ENCODE assay signal across 10 mouse cellular contexts in genomic region chr12:77597627-77598333, GRCm38 (mm10).
DNase-seq lines count a peak whose midpoint lies in the region; ATAC-seq and TF ChIP-seq lines count a peak whose summit lies in the region.
"Had no signal": no experiment of that assay in that cellular context is flagged by ENCODE, and none has a peak within 500 bp of the region (broad histone marks: within the 10 kb centered on the region; RNA-seq: fewer than 3 reads in every experiment).

No protein-coding gene starts in this region.

- DNase-seq in lung, embryonic 14.5 days: peak; percentile 88
- no peak for DNase-seq in lung, adult 18-20 months
- DNase-seq in forebrain, embryonic 14.5 days (ENCODE audit: low spot score): peak; percentile 62
- DNase-seq in lung, postnatal 14 days: peak; percentile 13
- no peak for DNase-seq in adipocyte (ENCODE audit: low spot score)
- no peak for DNase-seq in adrenal gland, adult 18-20 months (ENCODE audit: low spot score in 2 of 2)

- no peaks in the 10 kb centered on the region for H3K9me3 ChIP-seq in lung, embryonic 14.5 days (ENCODE audit: low read depth, low read length)
- H3K9me3 ChIP-seq in forebrain, embryonic 14.5 days (replicated peaks; ENCODE audit: control insufficient read depth, low read length): no peaks in the 10 kb centered on the region
- no peaks in the 10 kb centered on the region for H3K9me3 ChIP-seq in hindbrain, embryonic 16.5 days (ENCODE audit: control insufficient read depth, low read length)
- H3K9me3 ChIP-seq: embryonic facial prominence, embryonic 13.5 days had no signal

- H3K36me3 ChIP-seq in lung, embryonic 14.5 days (ENCODE audit: insufficient read depth): no peaks in the 10 kb centered on the region
- no peaks in the 10 kb centered on the region for H3K36me3 ChIP-seq in forebrain, embryonic 14.5 days (ENCODE audit: control insufficient read depth, insufficient read depth, low read length)
- no peaks in the 10 kb centered on the region for H3K36me3 ChIP-seq in hindbrain, embryonic 16.5 days (ENCODE audit: control insufficient read depth, insufficient read depth, low read length)
- H3K36me3 ChIP-seq: embryonic facial prominence, embryonic 13.5 days had no signal

- peak overlapping the region; percentile 65; the same call in 1 of the 2 replicates for H3K27ac ChIP-seq in lung, embryonic 14.5 days (ENCODE audit: low read depth)
- H3K27ac ChIP-seq in forebrain, embryonic 14.5 days (ENCODE audit: low read depth, low read length): no peak overlapping the region
- no peak overlapping the region for H3K27ac ChIP-seq in hindbrain, embryonic 16.5 days (ENCODE audit: low read depth, low read length)
- H3K27ac ChIP-seq: embryonic facial prominence, embryonic 13.5 days had no signal

- no peaks in the 10 kb centered on the region for H3K4me1 ChIP-seq in lung, embryonic 14.5 days (ENCODE audit: insufficient read depth)
- H3K4me1 ChIP-seq in forebrain, embryonic 14.5 days (ENCODE audit: control insufficient read depth, insufficient read depth, low read length): peaks cover 10% of the 10 kb centered on the region
- H3K4me1 ChIP-seq in hindbrain, embryonic 16.5 days (ENCODE audit: control insufficient read depth, insufficient read depth, low read depth, low read length): peaks cover 14% of the 10 kb centered on the region

- ATAC-seq in lung, embryonic 14.5 days (ENCODE audit: insufficient read depth): peak; percentile 92
- peak; percentile 56; the same call in 1 of the 2 replicates for ATAC-seq in forebrain, embryonic 14.5 days
- ATAC-seq in hindbrain, embryonic 16.5 days: peak; percentile 50; the same call in 1 of the 2 replicates
- no peak for ATAC-seq in erythroblast, adult 5-6 weeks (replicated peaks; ENCODE audit: low FRiP score, poor library complexity, severe bottlenecking)

- no peak overlapping the region for H3K4me3 ChIP-seq in lung, embryonic 14.5 days (ENCODE audit: low read depth, low read length)
- no peak overlapping the region for H3K4me3 ChIP-seq in forebrain, embryonic 14.5 days (ENCODE audit: low read depth, low read length)
- no peak overlapping the region for H3K4me3 ChIP-seq in hindbrain, embryonic 16.5 days (ENCODE audit: low read length)
- H3K4me3 ChIP-seq: embryonic facial prominence, embryonic 13.5 days had no signal

- H3K9ac ChIP-seq in lung, embryonic 14.5 days: no peak overlapping the region
- no peak overlapping the region for H3K9ac ChIP-seq in forebrain, embryonic 14.5 days (ENCODE audit: low read length)
- H3K9ac ChIP-seq in hindbrain, embryonic 16.5 days (ENCODE audit: low read depth, low read length): peak overlapping the region; percentile 8; the same call in 1 of the 2 replicates
- H3K9ac ChIP-seq: embryonic facial prominence, embryonic 13.5 days had no signal

- H3K4me2 ChIP-seq in lung, embryonic 14.5 days: no peak overlapping the region
- H3K4me2 ChIP-seq in forebrain, embryonic 14.5 days (ENCODE audit: low read length): no peak overlapping the region
- H3K4me2 ChIP-seq in hindbrain, embryonic 16.5 days (ENCODE audit: low read length): no peak overlapping the region
- H3K4me2 ChIP-seq: embryonic facial prominence, embryonic 13.5 days had no signal

- WGBS in lung, embryonic 14.5 days: 14% methylated on average over 3 of the region's 3 CpGs
- WGBS in forebrain, embryonic 14.5 days: 17% methylated on average over 3 of the region's 3 CpGs
- 32% methylated on average over 3 of the region's 3 CpGs for WGBS in hindbrain, embryonic 16.5 days

- no peaks in the 10 kb centered on the region for H3K27me3 ChIP-seq in lung, embryonic 14.5 days (ENCODE audit: insufficient read depth, low read length)
- no peaks in the 10 kb centered on the region for H3K27me3 ChIP-seq in forebrain, embryonic 14.5 days (replicated peaks; ENCODE audit: control insufficient read depth, insufficient read depth, low read length)
- no peaks in the 10 kb centered on the region for H3K27me3 ChIP-seq in hindbrain, embryonic 16.5 days (replicated peaks; ENCODE audit: control insufficient read depth, insufficient read depth, low read length)
- H3K27me3 ChIP-seq: CH12.LX; embryonic facial prominence, embryonic 13.5 days had no signal

- TF ChIP-seq CTCF in lung, embryonic 14.5 days (IDR thresholded peaks at IDR 0.05; ENCODE audit: low read depth): no peak

Comparison
In these comparisons a context has a peak if more than half of its experiments do, and no peak if none do; other contexts are left out.
1. DNase-seq: peak in lung, embryonic 14.5 days (single experiment), forebrain, embryonic 14.5 days (single experiment) and lung, postnatal 14 days (single experiment); none in lung, adult 18-20 months (0 of 2), adipocyte (single experiment) and adrenal gland, adult 18-20 months (0 of 2).